Comparison of ENCODE assay signal across 7 mouse cellular contexts in genomic region chr15:99074019-99074599, GRCm38 (mm10). TPM values are rescaled to one million over a fixed set of nuclear protein-coding genes. Genes with fewer than 3 reads are reported as not detected.
DNase-seq lines count a peak whose midpoint lies in the region; ATAC-seq and TF ChIP-seq lines count a peak whose summit lies in the region.

Gene Troap, plus strand, starts transcription at chr15:99074575.

- 0 out of 2 replicates have a peak, but pooled peaks have one; percentile 5 for ATAC-seq in limb, embryonic 15.5 days (ENCODE audit: insufficient number of reproducible peaks, low FRiP score, low TSS enrichment, low read depth)
- peak; percentile 25 for ATAC-seq in stomach, embryonic 16.5 days (ENCODE audit: insufficient read depth, low FRiP score)

- WGBS in thymus, adult 2 months, result 19% methylated on average over 9 of the region's 9 CpGs
- 27% methylated on average over 9 of the region's 9 CpGs for WGBS in forebrain, embryonic 10.5 days
- 20% methylated on average over 9 of the region's 9 CpGs for WGBS in limb, embryonic 15.5 days
- WGBS in stomach, embryonic 16.5 days, result 16% methylated on average over 9 of the region's 9 CpGs

- no peaks in the 10 kb centered on the region for H3K27me3 ChIP-seq in thymus, adult 2 months (ENCODE audit: control insufficient read depth, insufficient read depth, low read length)
- 0 out of 2 replicates have a peak, but pooled peaks cover 5% of the 10 kb centered on the region for H3K27me3 ChIP-seq in forebrain, embryonic 10.5 days (ENCODE audit: poor library complexity, severe bottlenecking)
- H3K27me3 ChIP-seq in limb, embryonic 15.5 days, result no peaks in the 10 kb centered on the region
- no peaks in the 10 kb centered on the region for H3K27me3 ChIP-seq in stomach, embryonic 16.5 days (ENCODE audit: control insufficient read depth, insufficient read depth, low read length)

- no peak for TF ChIP-seq POLR2A in thymus, adult 2 months (IDR thresholded peaks at IDR 0.05; ENCODE audit: control insufficient read depth, extremely low read depth, insufficient read depth, low read length, poor library complexity)

- peak within 1 kb of the TSS; percentile 89 for H3K4me2 ChIP-seq in limb, embryonic 15.5 days
- H3K4me2 ChIP-seq in stomach, embryonic 16.5 days (ENCODE audit: low read depth, low read length), result peak within 1 kb of the TSS; percentile 77

- H3K9me3 ChIP-seq in forebrain, embryonic 10.5 days, result no peaks in the 10 kb centered on the region
- H3K9me3 ChIP-seq in limb, embryonic 15.5 days, result no peaks in the 10 kb centered on the region
- no peaks in the 10 kb centered on the region for H3K9me3 ChIP-seq in stomach, embryonic 16.5 days (replicated peaks; ENCODE audit: control insufficient read depth, low read length)

- H3K9ac ChIP-seq in limb, embryonic 15.5 days, result peak within 1 kb of the TSS; percentile 55
- peak within 1 kb of the TSS; percentile 77 for H3K9ac ChIP-seq in stomach, embryonic 16.5 days (ENCODE audit: low read length)

- H3K4me3 ChIP-seq in thymus, adult 2 months (ENCODE audit: control insufficient read depth, insufficient read depth, low read length), result peak within 1 kb of the TSS; percentile 81
- peak within 1 kb of the TSS; percentile 80 for H3K4me3 ChIP-seq in forebrain, embryonic 10.5 days
- H3K4me3 ChIP-seq in limb, embryonic 15.5 days, result peak within 1 kb of the TSS; percentile 61
- peak within 1 kb of the TSS; percentile 83 for H3K4me3 ChIP-seq in stomach, embryonic 16.5 days (replicated peaks; ENCODE audit: low read length)

- H3K27ac ChIP-seq in thymus, adult 2 months (ENCODE audit: control insufficient read depth, insufficient read depth, low read length), result no peak within 1 kb of the TSS; the same call in 1 of the 2 replicates
- H3K27ac ChIP-seq in forebrain, embryonic 10.5 days, result peak within 1 kb of the TSS; percentile 95
- H3K27ac ChIP-seq in limb, embryonic 15.5 days, result peak within 1 kb of the TSS; percentile 97
- peak within 1 kb of the TSS; percentile 90 for H3K27ac ChIP-seq in stomach, embryonic 16.5 days (ENCODE audit: low read length)

- intact Hi-C loops in left cerebral cortex, postnatal 4 days (cut with DNase I), result no loop called here

- peak; percentile 12; the same call in 1 of the 2 replicates for TF ChIP-seq CTCF in thymus, adult 2 months (IDR thresholded peaks at IDR 0.05; ENCODE audit: borderline replicate concordance, control insufficient read depth, extremely low read depth, insufficient read depth, low read length, poor library complexity)

- no peaks in the 10 kb centered on the region for H3K36me3 ChIP-seq in thymus, adult 2 months (ENCODE audit: control insufficient read depth, insufficient read depth, low read length)
- H3K36me3 ChIP-seq in forebrain, embryonic 10.5 days (replicated peaks), result peaks cover 28% of the 10 kb centered on the region
- peaks cover 8% of the 10 kb centered on the region; the same call in 1 of the 2 replicates for H3K36me3 ChIP-seq in limb, embryonic 15.5 days
- H3K36me3 ChIP-seq in stomach, embryonic 16.5 days (ENCODE audit: control insufficient read depth, insufficient read depth, low read length), result 0 out of 2 replicates have a peak, but pooled peaks cover 6% of the 10 kb centered on the region

- peaks cover 13% of the 10 kb centered on the region for H3K4me1 ChIP-seq in thymus, adult 2 months (replicated peaks; ENCODE audit: control insufficient read depth, insufficient read depth, low read length)
- peaks cover 42% of the 10 kb centered on the region for H3K4me1 ChIP-seq in forebrain, embryonic 10.5 days
- H3K4me1 ChIP-seq in limb, embryonic 15.5 days, result peaks cover 21% of the 10 kb centered on the region
- peaks cover 14% of the 10 kb centered on the region for H3K4me1 ChIP-seq in stomach, embryonic 16.5 days (ENCODE audit: control insufficient read depth, insufficient read depth, low read length)

- no peak for DNase-seq in thymus, adult 2 months
- no peak for DNase-seq in thymus, adult 18-20 months
- no peak for DNase-seq in forebrain, embryonic 10.5 days (ENCODE audit: extremely low spot score, low spot score)
- DNase-seq in urinary bladder, postnatal 4 days (ENCODE audit: low spot score in 2 of 2), result no peak
- DNase-seq in left cerebral cortex, postnatal 4 days, result no peak

RNA-seq across cellular contexts. Expression of gene Troap, which starts in this region (rescaled TPM):
- 40.8 and 57.0 TPM in 2 replicates for polyA plus RNA-seq in thymus, adult 2 months (2012; rRNA removed)
- polyA plus RNA-seq in forebrain, embryonic 10.5 days (2016; fragmentation: Nextera tagmentation; extraction: Ambion mirVana), result 51.1 and 53.1 TPM in 2 replicates
- 22.3 and 26.5 TPM in 2 replicates for polyA plus RNA-seq in limb, embryonic 15.5 days (2015; fragmentation: Nextera tagmentation; extraction: Ambion mirVana)
- polyA plus RNA-seq in stomach, embryonic 16.5 days (2015; fragmentation: Nextera tagmentation; extraction: Ambion mirVana), result 25.6 and 26.4 TPM in 2 replicates
- 1 to 10 TPM; 4.7 to 5.8 TPM for total RNA-seq in left cerebral cortex, postnatal 4 days (2021)
